Mouse (Mus musculus): Measurements from ENCODE around the gene Shisa3. TPM values are rescaled to one million over a fixed set of nuclear protein-coding genes. Genes with fewer than 3 reads are reported as not detected.

Shisa3 gene
- polyA plus RNA-seq, 1 experiment from 2014 or later = 9.4 TPM

GRCm38 (mm10) chr5:67655696-67656519 lies 48.2 kb downstream of the Shisa3 start:
- WGBS = 55% methylated on average over 14 of the region's 14 CpGs
- Histone ChIP-seq H3K9ac (ENCODE audit: low read depth, low read length) (no peak overlapping the region), H3K4me2 (ENCODE audit: low read depth, low read length) (no peak overlapping the region), H3K4me1 (ENCODE audit: control insufficient read depth, insufficient read depth, low read length) (peaks cover 5% of the 10 kb centered on the region; the same call in 1 of the 2 replicates), H3K9me3 (ENCODE audit: control insufficient read depth, low read length) (no peaks in the 10 kb centered on the region), H3K27me3 (replicated peaks; ENCODE audit: control insufficient read depth, insufficient read depth, low read length) (peaks cover 3% of the 10 kb centered on the region; the same call in 1 of the 2 replicates), H3K4me3 (ENCODE audit: low read depth, low read length) (no peak overlapping the region), H3K27ac (replicated peaks; ENCODE audit: low read depth, low read length) (no peak overlapping the region), H3K36me3 (ENCODE audit: control insufficient read depth, insufficient read depth, low read length) (no peaks in the 10 kb centered on the region)
- DNase-seq (ENCODE audit: low spot score) = no peak
- ATAC-seq (ENCODE audit: low read depth) = no peak

GRCm38 (mm10) chr5:67656821-67657259 lies 49.2 kb downstream of the Shisa3 start:
- ATAC-seq (ENCODE audit: low read depth) (no peak), DNase-seq (ENCODE audit: low spot score) (no peak)
- no peak overlapping the region for H3K9ac ChIP-seq (ENCODE audit: low read depth, low read length)
- H3K4me2 ChIP-seq (ENCODE audit: low read depth, low read length) = no peak overlapping the region
- 36% methylated on average over 13 of the region's 13 CpGs for WGBS
- H3K4me3 ChIP-seq (ENCODE audit: low read depth, low read length) = no peak overlapping the region
- H3K27me3 ChIP-seq (replicated peaks; ENCODE audit: control insufficient read depth, insufficient read depth, low read length) = peaks cover 3% of the 10 kb centered on the region; the same call in 1 of the 2 replicates
- no peaks in the 10 kb centered on the region for H3K36me3 ChIP-seq (ENCODE audit: control insufficient read depth, insufficient read depth, low read length)
- peaks cover 5% of the 10 kb centered on the region; the same call in 1 of the 2 replicates for H3K4me1 ChIP-seq (ENCODE audit: control insufficient read depth, insufficient read depth, low read length)
- no peaks in the 10 kb centered on the region for H3K9me3 ChIP-seq (ENCODE audit: control insufficient read depth, low read length)
- H3K27ac ChIP-seq (replicated peaks; ENCODE audit: low read depth, low read length) = no peak overlapping the region

GRCm38 (mm10) chr5:67659864-67660263 lies 52.2 kb downstream of the Shisa3 start:
- Histone ChIP-seq H3K4me3 (ENCODE audit: low read depth, low read length) (no peak overlapping the region), H3K4me2 (ENCODE audit: low read depth, low read length) (no peak overlapping the region), H3K9ac (ENCODE audit: low read depth, low read length) (no peak overlapping the region), H3K4me1 (ENCODE audit: control insufficient read depth, insufficient read depth, low read length) (peaks cover 5% of the 10 kb centered on the region; the same call in 1 of the 2 replicates), H3K27me3 (replicated peaks; ENCODE audit: control insufficient read depth, insufficient read depth, low read length) (peaks cover 3% of the 10 kb centered on the region; the same call in 1 of the 2 replicates), H3K36me3 (ENCODE audit: control insufficient read depth, insufficient read depth, low read length) (no peaks in the 10 kb centered on the region), H3K27ac (replicated peaks; ENCODE audit: low read depth, low read length) (no peak overlapping the region), H3K9me3 (ENCODE audit: control insufficient read depth, low read length) (no peaks in the 10 kb centered on the region)
- DNase-seq (ENCODE audit: low spot score) (no peak), ATAC-seq (ENCODE audit: low read depth) (no peak)
- 88% methylated on average over 9 of the region's 9 CpGs for WGBS

- Histone ChIP-seq H3K4me2 (ENCODE audit: low read depth, low read length) (no peak overlapping the region), H3K27ac (replicated peaks; ENCODE audit: low read depth, low read length) (no peak overlapping the region), H3K9me3 (ENCODE audit: control insufficient read depth, low read length) (no peaks in the 10 kb centered on the region), H3K9ac (ENCODE audit: low read depth, low read length) (no peak overlapping the region), H3K4me1 (ENCODE audit: control insufficient read depth, insufficient read depth, low read length) (no peaks in the 10 kb centered on the region), H3K36me3 (ENCODE audit: control insufficient read depth, insufficient read depth, low read length) (no peaks in the 10 kb centered on the region), H3K4me3 (ENCODE audit: low read depth, low read length) (no peak overlapping the region), H3K27me3 (replicated peaks; ENCODE audit: control insufficient read depth, insufficient read depth, low read length) (peaks cover 3% of the 10 kb centered on the region; the same call in 1 of the 2 replicates)
- ATAC-seq (ENCODE audit: low read depth) (no peak), DNase-seq (ENCODE audit: low spot score) (no peak)
- WGBS = 37% methylated on average over 6 of the region's 6 CpGs
Observed at GRCm38 (mm10) chr5:67662715-67663114, 55.0 kb downstream of the Shisa3 start.

- no peaks in the 10 kb centered on the region for H3K27me3 ChIP-seq (replicated peaks; ENCODE audit: control insufficient read depth, insufficient read depth, low read length)
- ATAC-seq (ENCODE audit: low read depth) (peak; percentile 38; the same call in 1 of the 2 replicates), DNase-seq (ENCODE audit: low spot score) (peak; percentile 58)
- no peak overlapping the region for H3K4me3 ChIP-seq (ENCODE audit: low read depth, low read length)
- no peak overlapping the region for H3K27ac ChIP-seq (replicated peaks; ENCODE audit: low read depth, low read length)
- H3K9me3 ChIP-seq (ENCODE audit: control insufficient read depth, low read length) = no peaks in the 10 kb centered on the region
- H3K4me1 ChIP-seq (ENCODE audit: control insufficient read depth, insufficient read depth, low read length) = peaks cover 5% of the 10 kb centered on the region; the same call in 1 of the 2 replicates
- peak overlapping the region; percentile 3 for H3K4me2 ChIP-seq (ENCODE audit: low read depth, low read length)
- no peaks in the 10 kb centered on the region for H3K36me3 ChIP-seq (ENCODE audit: control insufficient read depth, insufficient read depth, low read length)
- H3K9ac ChIP-seq (ENCODE audit: low read depth, low read length) = no peak overlapping the region
- 36% methylated on average over 13 of the region's 13 CpGs for WGBS
Observed at GRCm38 (mm10) chr5:67669436-67669896, 61.8 kb downstream of the Shisa3 start.

- no peak for ATAC-seq (ENCODE audit: low read depth)
- Histone ChIP-seq H3K4me2 (ENCODE audit: low read depth, low read length) (peak overlapping the region; percentile 3), H3K36me3 (ENCODE audit: control insufficient read depth, insufficient read depth, low read length) (no peaks in the 10 kb centered on the region), H3K9ac (ENCODE audit: low read depth, low read length) (no peak overlapping the region), H3K27me3 (replicated peaks; ENCODE audit: control insufficient read depth, insufficient read depth, low read length) (no peaks in the 10 kb centered on the region), H3K4me1 (ENCODE audit: control insufficient read depth, insufficient read depth, low read length) (peaks cover 5% of the 10 kb centered on the region; the same call in 1 of the 2 replicates), H3K4me3 (ENCODE audit: low read depth, low read length) (no peak overlapping the region), H3K27ac (replicated peaks; ENCODE audit: low read depth, low read length) (no peak overlapping the region), H3K9me3 (ENCODE audit: control insufficient read depth, low read length) (no peaks in the 10 kb centered on the region)
- no peak for DNase-seq (ENCODE audit: low spot score)
- WGBS = 70% methylated on average over 6 of the region's 6 CpGs
Observed at GRCm38 (mm10) chr5:67670158-67670557, 62.5 kb downstream of the Shisa3 start.

GRCm38 (mm10) chr5:67673008-67673407 lies 65.3 kb downstream of the Shisa3 start:
- DNase-seq (ENCODE audit: low spot score) (peak; percentile 89), ATAC-seq (ENCODE audit: low read depth) (peak; percentile 60; the same call in 1 of the 2 replicates)
- H3K4me3 ChIP-seq (ENCODE audit: low read depth, low read length) = no peak overlapping the region
- peaks cover 5% of the 10 kb centered on the region; the same call in 1 of the 2 replicates for H3K4me1 ChIP-seq (ENCODE audit: control insufficient read depth, insufficient read depth, low read length)
- no peaks in the 10 kb centered on the region for H3K27me3 ChIP-seq (replicated peaks; ENCODE audit: control insufficient read depth, insufficient read depth, low read length)
- WGBS = 33% methylated on average over 4 of the region's 4 CpGs
- no peak overlapping the region for H3K9ac ChIP-seq (ENCODE audit: low read depth, low read length)
- no peaks in the 10 kb centered on the region for H3K36me3 ChIP-seq (ENCODE audit: control insufficient read depth, insufficient read depth, low read length)
- H3K9me3 ChIP-seq (ENCODE audit: control insufficient read depth, low read length) = no peaks in the 10 kb centered on the region
- peak overlapping the region; percentile 25; the same call in 1 of the 2 replicates for H3K27ac ChIP-seq (replicated peaks; ENCODE audit: low read depth, low read length)
- no peak overlapping the region for H3K4me2 ChIP-seq (ENCODE audit: low read depth, low read length)

All from embryonic facial prominence, embryonic 14.5 days (tissue).